8 mouse cellular contexts compared by ENCODE assay signal in genomic region chr19:56588205-56588626, GRCm38 (mm10). TPM values are rescaled to one million over a fixed set of nuclear protein-coding genes. Genes with fewer than 3 reads are reported as not detected.
DNase-seq lines count a peak whose midpoint lies in the region; ATAC-seq lines count a peak whose summit lies in the region.

No protein-coding gene starts in this region.

- ATAC-seq in limb, embryonic 15.5 days (ENCODE audit: insufficient number of reproducible peaks, low FRiP score, low TSS enrichment, low read depth) = peak; percentile 67; the same call in 1 of the 2 replicates
- ATAC-seq in heart, embryonic 11.5 days (replicated peaks; ENCODE audit: insufficient number of reproducible peaks, low FRiP score, low TSS enrichment) = 0 out of 2 replicates have a peak, but pooled peaks have one; percentile 39

- no peak overlapping the region for H3K27ac ChIP-seq in limb, embryonic 15.5 days
- H3K27ac ChIP-seq in limb, embryonic 10.5 days = no peak overlapping the region
- H3K27ac ChIP-seq in heart, embryonic 11.5 days (ENCODE audit: low read depth, low read length) = peak overlapping the region; percentile 8
- H3K27ac ChIP-seq in midbrain, embryonic 10.5 days (replicated peaks) = no peak overlapping the region

- H3K36me3 ChIP-seq in limb, embryonic 15.5 days = peaks cover 54% of the 10 kb centered on the region
- H3K36me3 ChIP-seq in limb, embryonic 10.5 days = peaks cover 87% of the 10 kb centered on the region
- peaks cover 17% of the 10 kb centered on the region for H3K36me3 ChIP-seq in heart, embryonic 11.5 days (ENCODE audit: control insufficient read depth, insufficient read depth, low read length)
- peaks cover 79% of the 10 kb centered on the region for H3K36me3 ChIP-seq in midbrain, embryonic 10.5 days

- no peak overlapping the region for H3K9ac ChIP-seq in limb, embryonic 15.5 days
- no peak overlapping the region for H3K9ac ChIP-seq in heart, embryonic 11.5 days (ENCODE audit: low read depth, low read length)

- H3K9me3 ChIP-seq in limb, embryonic 15.5 days = no peaks in the 10 kb centered on the region
- no peaks in the 10 kb centered on the region for H3K9me3 ChIP-seq in limb, embryonic 10.5 days (replicated peaks)
- H3K9me3 ChIP-seq in heart, embryonic 11.5 days (replicated peaks; ENCODE audit: control insufficient read depth, low read length) = no peaks in the 10 kb centered on the region
- no peaks in the 10 kb centered on the region for H3K9me3 ChIP-seq in midbrain, embryonic 10.5 days (replicated peaks)

- H3K27me3 ChIP-seq in limb, embryonic 15.5 days = no peaks in the 10 kb centered on the region
- no peaks in the 10 kb centered on the region for H3K27me3 ChIP-seq in limb, embryonic 10.5 days (ENCODE audit: low read depth, poor library complexity, severe bottlenecking)
- H3K27me3 ChIP-seq in heart, embryonic 11.5 days (ENCODE audit: control insufficient read depth, insufficient read depth, low read length) = no peaks in the 10 kb centered on the region
- no peaks in the 10 kb centered on the region for H3K27me3 ChIP-seq in midbrain, embryonic 10.5 days (ENCODE audit: low read depth, poor library complexity, severe bottlenecking)

- H3K4me2 ChIP-seq in limb, embryonic 15.5 days = no peak overlapping the region
- H3K4me2 ChIP-seq in heart, embryonic 11.5 days = no peak overlapping the region

- H3K4me1 ChIP-seq in limb, embryonic 15.5 days = peaks cover 4% of the 10 kb centered on the region; the same call in 1 of the 2 replicates
- no peaks in the 10 kb centered on the region for H3K4me1 ChIP-seq in limb, embryonic 10.5 days
- peaks cover 15% of the 10 kb centered on the region for H3K4me1 ChIP-seq in heart, embryonic 11.5 days (ENCODE audit: control insufficient read depth, insufficient read depth, low read length)
- peaks cover 4% of the 10 kb centered on the region; the same call in 1 of the 2 replicates for H3K4me1 ChIP-seq in midbrain, embryonic 10.5 days

- no peak for DNase-seq in limb, embryonic 10.5 days (ENCODE audit: low spot score)
- peak; percentile 75 for DNase-seq in cerebellum, adult 9-11 months
- peak; percentile 64 to 77 for DNase-seq in left cerebral cortex, adult 18-20 months (ENCODE audit: low spot score in 2 of 2)
- peak; percentile 37 for DNase-seq in right cerebral cortex, postnatal 14 days
- DNase-seq in midbrain, embryonic 10.5 days (ENCODE audit: low spot score) = no peak
- no peak for DNase-seq in B cell, adult 2 months

- no peak overlapping the region for H3K4me3 ChIP-seq in limb, embryonic 15.5 days
- H3K4me3 ChIP-seq in limb, embryonic 10.5 days = no peak overlapping the region
- no peak overlapping the region for H3K4me3 ChIP-seq in heart, embryonic 11.5 days (ENCODE audit: low read depth, low read length)
- no peak overlapping the region for H3K4me3 ChIP-seq in midbrain, embryonic 10.5 days

- 70% methylated on average over 6 of the region's 6 CpGs for WGBS in limb, embryonic 15.5 days
- WGBS in limb, embryonic 10.5 days = 90% methylated on average over 6 of the region's 6 CpGs
- 46% methylated on average over 6 of the region's 6 CpGs for WGBS in heart, embryonic 11.5 days (ENCODE audit: insufficient replicate concordance)
- WGBS in midbrain, embryonic 10.5 days = 87% methylated on average over 6 of the region's 6 CpGs

RNA-seq across cellular contexts. Expression of gene Nhlrc2, which starts 40.2 kb away (rescaled TPM):
- 12.5 and 14.1 TPM in 2 replicates for polyA plus RNA-seq in limb, embryonic 15.5 days (2015; fragmentation: Nextera tagmentation; extraction: Ambion mirVana)
- 15.3 and 16.6 TPM in 2 replicates for polyA plus RNA-seq in limb, embryonic 10.5 days (2016; fragmentation: Nextera tagmentation; extraction: Ambion mirVana)
- 13.1 and 14.3 TPM in 2 replicates for polyA plus RNA-seq in heart, embryonic 11.5 days (2014; fragmentation: Nextera tagmentation; extraction: Ambion mirVana)
- 10 to 100 TPM; 14.1 to 15.2 TPM for total RNA-seq in left cerebral cortex, adult 18-20 months (2021)
- 13.5 and 14.4 TPM in 2 replicates for polyA plus RNA-seq in midbrain, embryonic 10.5 days (2016; fragmentation: Nextera tagmentation; extraction: Ambion mirVana)

RNA-seq across cellular contexts. Expression of gene Dclre1a, which starts 40.2 kb away (rescaled TPM):
- 17.9 and 19.2 TPM in 2 replicates for polyA plus RNA-seq in limb, embryonic 15.5 days (2015; fragmentation: Nextera tagmentation; extraction: Ambion mirVana)
- polyA plus RNA-seq in limb, embryonic 10.5 days (2016; fragmentation: Nextera tagmentation; extraction: Ambion mirVana) = 17.1 and 20.9 TPM in 2 replicates
- 13.6 and 14.6 TPM in 2 replicates for polyA plus RNA-seq in heart, embryonic 11.5 days (2014; fragmentation: Nextera tagmentation; extraction: Ambion mirVana)
- total RNA-seq in left cerebral cortex, adult 18-20 months (2021) = 10 to 100 TPM in 1 of 2 experiments, 1 to 10 TPM in 1; 9.0 to 10.1 TPM
- polyA plus RNA-seq in midbrain, embryonic 10.5 days (2016; fragmentation: Nextera tagmentation; extraction: Ambion mirVana) = 16.5 and 17.8 TPM in 2 replicates

Comparison
In these comparisons a context has a peak if more than half of its experiments do, and no peak if none do; other contexts are left out.
1. DNase-seq: peak in cerebellum, adult 9-11 months (single experiment), left cerebral cortex, adult 18-20 months (2 of 2) and right cerebral cortex, postnatal 14 days (single experiment); none in limb, embryonic 10.5 days (single experiment), midbrain, embryonic 10.5 days (single experiment) and B cell, adult 2 months (0 of 2).